Mouse (Mus musculus): ENCODE data around the gene Idh3g.

Gene Idh3g

GRCm38 (mm10) chrX:73798502-73798901 lies 11.8 kb upstream of the Idh3g start:
- peak overlapping the region; percentile 48 for H3K4me3 ChIP-seq (replicated peaks; ENCODE audit: low read length)
- H3K9me3 ChIP-seq (ENCODE audit: low read length) = no peaks in the 10 kb centered on the region
- no peaks in the 10 kb centered on the region for H3K27me3 ChIP-seq (ENCODE audit: insufficient read depth, low read length)
- TF ChIP-seq CTCF (conservative IDR thresholded peaks at IDR 0.05; ENCODE audit: low read length) (peak; percentile 47), POU5F1 (IDR thresholded peaks at IDR 0.05; ENCODE audit: borderline replicate concordance, low read length) (no peak), NANOG (IDR thresholded peaks at IDR 0.05; ENCODE audit: borderline replicate concordance, low read length) (no peak)
- H3K4me1 ChIP-seq (replicated peaks; ENCODE audit: low read depth, low read length) = peaks cover 91% of the 10 kb centered on the region
- H3K36me3 ChIP-seq (ENCODE audit: insufficient read depth, low read length) = peaks cover 47% of the 10 kb centered on the region

- Histone ChIP-seq H3K36me3 (ENCODE audit: insufficient read depth, low read length) (peaks cover 55% of the 10 kb centered on the region), H3K27me3 (ENCODE audit: insufficient read depth, low read length) (no peaks in the 10 kb centered on the region), H3K4me1 (replicated peaks; ENCODE audit: low read depth, low read length) (peaks cover 89% of the 10 kb centered on the region), H3K9me3 (ENCODE audit: low read length) (no peaks in the 10 kb centered on the region), H3K4me3 (replicated peaks; ENCODE audit: low read length) (peak overlapping the region; percentile 48; the same call in 1 of the 2 replicates)
- TF ChIP-seq POU5F1 (IDR thresholded peaks at IDR 0.05; ENCODE audit: borderline replicate concordance, low read length) (no peak), CTCF (conservative IDR thresholded peaks at IDR 0.05; ENCODE audit: low read length) (no peak), NANOG (IDR thresholded peaks at IDR 0.05; ENCODE audit: borderline replicate concordance, low read length) (no peak)
Observed at GRCm38 (mm10) chrX:73797511-73797910, 10.8 kb upstream of the Idh3g start.

DNA sequence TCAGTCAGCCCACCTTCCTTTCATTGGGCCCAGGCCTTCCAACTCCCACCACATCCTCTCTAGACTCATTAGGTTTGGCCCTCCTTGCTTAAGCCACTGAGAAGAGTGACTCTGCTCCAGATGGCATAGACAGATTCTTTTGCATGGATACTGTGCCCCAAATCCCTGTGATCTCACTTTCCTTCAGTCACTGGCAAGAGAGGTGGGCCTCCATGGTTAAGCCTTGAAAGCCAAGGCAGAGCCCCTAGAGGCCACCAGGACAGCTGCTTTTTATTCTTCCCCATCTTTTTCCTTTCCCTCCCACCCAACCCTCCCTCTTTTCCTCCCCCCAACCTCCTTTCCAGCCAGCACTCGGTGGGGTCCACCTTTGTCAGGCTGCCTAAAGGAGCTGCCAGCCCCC lies 6.8 kb upstream of the Idh3g start:
- TF ChIP-seq POU5F1 (IDR thresholded peaks at IDR 0.05; ENCODE audit: borderline replicate concordance, low read length) (no peak), CTCF (conservative IDR thresholded peaks at IDR 0.05; ENCODE audit: low read length) (no peak), NANOG (IDR thresholded peaks at IDR 0.05; ENCODE audit: borderline replicate concordance, low read length) (no peak)
- Histone ChIP-seq H3K4me3 (replicated peaks; ENCODE audit: low read length) (no peak overlapping the region), H3K36me3 (ENCODE audit: insufficient read depth, low read length) (peaks cover 78% of the 10 kb centered on the region), H3K4me1 (replicated peaks; ENCODE audit: low read depth, low read length) (peaks cover 83% of the 10 kb centered on the region), H3K9me3 (ENCODE audit: low read length) (no peaks in the 10 kb centered on the region), H3K27me3 (ENCODE audit: insufficient read depth, low read length) (no peaks in the 10 kb centered on the region)

DNA sequence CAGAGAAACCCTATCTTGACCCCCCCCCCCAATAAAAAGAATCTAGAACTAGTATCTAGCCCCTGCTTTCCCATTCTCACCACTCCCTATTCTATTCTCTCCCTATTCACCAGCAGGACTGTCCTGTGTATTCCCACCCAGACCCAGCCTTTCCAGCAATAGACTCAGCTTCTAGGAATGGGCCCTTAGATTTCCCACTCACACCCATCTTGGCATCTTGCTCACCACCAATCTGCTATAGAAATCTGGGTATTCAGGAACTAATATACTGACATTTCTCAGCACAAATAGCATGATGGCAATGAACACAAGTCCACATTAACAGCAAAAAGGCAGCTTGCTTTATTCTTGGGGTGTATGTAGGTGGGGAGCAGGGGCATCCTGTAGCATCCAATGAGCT lies 6.3 kb upstream of the Idh3g start:
- H3K36me3 ChIP-seq (ENCODE audit: insufficient read depth, low read length) = peaks cover 83% of the 10 kb centered on the region
- no peaks in the 10 kb centered on the region for H3K9me3 ChIP-seq (ENCODE audit: low read length)

DNA sequence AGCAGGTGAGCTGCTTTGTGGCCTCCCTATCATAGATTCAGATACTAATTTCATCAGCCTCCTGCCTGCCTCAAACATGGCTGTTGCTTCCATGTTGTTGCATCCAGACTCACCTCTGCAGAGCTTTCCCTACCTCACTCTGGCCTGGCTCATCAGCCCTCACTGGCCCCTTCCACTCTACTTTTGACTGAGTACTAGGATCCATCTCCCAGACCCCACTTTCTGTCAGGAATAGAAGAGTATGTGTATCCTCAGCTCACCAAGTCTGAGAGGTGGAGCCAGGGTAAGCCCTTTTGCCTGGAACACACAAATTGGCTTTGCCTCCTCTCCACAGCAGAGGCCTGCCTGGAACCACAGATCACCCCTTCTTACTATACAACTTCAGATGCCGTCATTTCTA lies 1.8 kb upstream of the Idh3g start:
- no peaks in the 10 kb centered on the region for H3K27me3 ChIP-seq (ENCODE audit: insufficient read depth, low read length)
- peaks cover 72% of the 10 kb centered on the region for H3K4me1 ChIP-seq (replicated peaks; ENCODE audit: low read depth, low read length)
- TF ChIP-seq CTCF (conservative IDR thresholded peaks at IDR 0.05; ENCODE audit: low read length) (no peak), POU5F1 (IDR thresholded peaks at IDR 0.05; ENCODE audit: borderline replicate concordance, low read length) (no peak), NANOG (IDR thresholded peaks at IDR 0.05; ENCODE audit: borderline replicate concordance, low read length) (no peak)
- peak overlapping the region; percentile 89 for H3K4me3 ChIP-seq (replicated peaks; ENCODE audit: low read length)
- H3K9me3 ChIP-seq (ENCODE audit: low read length) = no peaks in the 10 kb centered on the region
- H3K36me3 ChIP-seq (ENCODE audit: insufficient read depth, low read length) = peaks cover 72% of the 10 kb centered on the region

More for the DNA sequence above, 6.3 kb upstream of the Idh3g start:
- Histone ChIP-seq H3K4me3 (replicated peaks; ENCODE audit: low read length) (no peak overlapping the region), H3K4me1 (replicated peaks; ENCODE audit: low read depth, low read length) (peaks cover 83% of the 10 kb centered on the region), H3K27me3 (ENCODE audit: insufficient read depth, low read length) (no peaks in the 10 kb centered on the region)
- TF ChIP-seq POU5F1 (IDR thresholded peaks at IDR 0.05; ENCODE audit: borderline replicate concordance, low read length) (no peak), NANOG (IDR thresholded peaks at IDR 0.05; ENCODE audit: borderline replicate concordance, low read length) (no peak), CTCF (conservative IDR thresholded peaks at IDR 0.05; ENCODE audit: low read length) (no peak)

GRCm38 (mm10) chrX:73787225-73787558 lies 495 bp upstream of the Idh3g start:
- no peak for TF ChIP-seq CTCF (conservative IDR thresholded peaks at IDR 0.05; ENCODE audit: low read length)
- TF ChIP-seq NANOG (IDR thresholded peaks at IDR 0.05; ENCODE audit: borderline replicate concordance, low read length) = no peak
- TF ChIP-seq POU5F1 (IDR thresholded peaks at IDR 0.05; ENCODE audit: borderline replicate concordance, low read length) = no peak
- no peaks in the 10 kb centered on the region for H3K9me3 ChIP-seq (ENCODE audit: low read length)
- peak overlapping the region; percentile 89 for H3K4me3 ChIP-seq (replicated peaks; ENCODE audit: low read length)
- H3K4me1 ChIP-seq (replicated peaks; ENCODE audit: low read depth, low read length) = peaks cover 63% of the 10 kb centered on the region
- no peaks in the 10 kb centered on the region for H3K27me3 ChIP-seq (ENCODE audit: insufficient read depth, low read length)
- peaks cover 74% of the 10 kb centered on the region for H3K36me3 ChIP-seq (ENCODE audit: insufficient read depth, low read length)

DNA sequence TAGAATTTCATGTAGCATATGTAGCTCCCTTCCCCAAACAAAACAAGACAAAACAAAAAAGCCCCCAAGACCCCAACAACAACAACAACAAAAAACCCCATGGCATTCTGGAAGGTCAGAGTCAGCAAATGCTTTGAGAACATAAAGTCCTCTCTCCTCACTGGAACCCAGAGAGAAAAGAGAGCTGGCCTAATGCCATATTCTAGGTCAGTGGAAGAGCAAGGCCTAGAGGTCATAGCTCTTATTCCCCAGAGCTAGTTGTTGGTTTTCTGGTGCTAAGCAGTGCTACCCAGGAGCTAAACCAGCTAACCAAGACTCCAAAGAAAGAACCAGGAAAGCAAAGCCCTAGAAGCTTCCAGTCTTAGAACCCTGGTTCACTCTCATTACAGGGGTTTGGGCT lies 1.0 kb downstream of the Idh3g start:
- peaks cover 50% of the 10 kb centered on the region for H3K4me1 ChIP-seq (replicated peaks; ENCODE audit: low read depth, low read length)
- TF ChIP-seq CTCF (conservative IDR thresholded peaks at IDR 0.05; ENCODE audit: low read length) = no peak
- TF ChIP-seq POU5F1 (IDR thresholded peaks at IDR 0.05; ENCODE audit: borderline replicate concordance, low read length) = no peak
- TF ChIP-seq NANOG (IDR thresholded peaks at IDR 0.05; ENCODE audit: borderline replicate concordance, low read length) = no peak
- no peaks in the 10 kb centered on the region for H3K27me3 ChIP-seq (ENCODE audit: insufficient read depth, low read length)
- H3K4me3 ChIP-seq (replicated peaks; ENCODE audit: low read length) = peak overlapping the region; percentile 89
- no peaks in the 10 kb centered on the region for H3K9me3 ChIP-seq (ENCODE audit: low read length)
- peaks cover 74% of the 10 kb centered on the region for H3K36me3 ChIP-seq (ENCODE audit: insufficient read depth, low read length)

- no peaks in the 10 kb centered on the region for H3K27me3 ChIP-seq (ENCODE audit: insufficient read depth, low read length)
- no peaks in the 10 kb centered on the region for H3K9me3 ChIP-seq (ENCODE audit: low read length)
- H3K4me1 ChIP-seq (replicated peaks; ENCODE audit: low read depth, low read length) = peaks cover 24% of the 10 kb centered on the region
- peaks cover 82% of the 10 kb centered on the region for H3K36me3 ChIP-seq (ENCODE audit: insufficient read depth, low read length)
- TF ChIP-seq CTCF (conservative IDR thresholded peaks at IDR 0.05; ENCODE audit: low read length) (no peak), NANOG (IDR thresholded peaks at IDR 0.05; ENCODE audit: borderline replicate concordance, low read length) (no peak), POU5F1 (IDR thresholded peaks at IDR 0.05; ENCODE audit: borderline replicate concordance, low read length) (no peak)
- H3K4me3 ChIP-seq (replicated peaks; ENCODE audit: low read length) = no peak overlapping the region
Observed at GRCm38 (mm10) chrX:73782227-73782626, 4.5 kb downstream of the Idh3g start.

GRCm38 (mm10) chrX:73774802-73775483 lies 11.8 kb downstream of the Idh3g start:
- Histone ChIP-seq H3K4me1 (replicated peaks; ENCODE audit: low read depth, low read length) (no peaks in the 10 kb centered on the region), H3K9me3 (ENCODE audit: low read length) (no peaks in the 10 kb centered on the region), H3K27me3 (ENCODE audit: insufficient read depth, low read length) (no peaks in the 10 kb centered on the region), H3K4me3 (replicated peaks; ENCODE audit: low read length) (no peak overlapping the region), H3K36me3 (ENCODE audit: insufficient read depth, low read length) (peaks cover 42% of the 10 kb centered on the region)
- no peak for TF ChIP-seq POU5F1 (IDR thresholded peaks at IDR 0.05; ENCODE audit: borderline replicate concordance, low read length)
- TF ChIP-seq NANOG (IDR thresholded peaks at IDR 0.05; ENCODE audit: borderline replicate concordance, low read length) = no peak
- no peak for TF ChIP-seq CTCF (conservative IDR thresholded peaks at IDR 0.05; ENCODE audit: low read length)

All from E14TG2a.4 (cell line).